Mouse (Mus musculus) hindbrain, embryonic 13.5 days (tissue): ENCODE results near the gene Olfr1434. TPM values are rescaled to one million over a fixed set of nuclear protein-coding genes. Genes with fewer than 3 reads are reported as not detected.
"Not testable (repeated sequence)": the region's sequence is repeated elsewhere in the genome, so short reads cannot be mapped to it uniquely, and the experiment has no call there.

Source experiments
- ATAC-seq: fragments of 200-750 bp; cut with Nextera tagmentation; 2 replicates; pipeline ENCODE4 v1.8.0; 2017; ENCODE audit warnings: moderate TSS enrichment; ENCODE audit not compliant: low FRiP score
- H3K27ac ChIP-seq: fragments of 300-500 bp; sonication (generic); 2 replicates; pipeline ENCODE4 v1.5.1; 2015; ENCODE audit warnings: inconsistent platforms, mild to moderate bottlenecking, moderate library complexity
- H3K27me3 ChIP-seq: fragments of 300-500 bp; sonication (generic); 2 replicates; pipeline ENCODE4 v1.6.1; 2015; ENCODE audit warnings: mild to moderate bottlenecking, inconsistent platforms
- H3K36me3 ChIP-seq: fragments of 300-500 bp; sonication (generic); 2 replicates; pipeline ENCODE4 v1.6.1; 2015; ENCODE audit warnings: mild to moderate bottlenecking, inconsistent platforms
- H3K4me1 ChIP-seq: fragments of 300-500 bp; sonication (generic); replicated peaks from 2 replicates; pipeline ENCODE4 v1.6.1; 2015; ENCODE audit warnings: inconsistent platforms
- H3K4me2 ChIP-seq: fragments of 300-500 bp; sonication (generic); 2 replicates; pipeline ENCODE4 v1.6.1; 2015; ENCODE audit warnings: inconsistent platforms, mild to moderate bottlenecking, moderate library complexity
- H3K4me3 ChIP-seq: fragments of 300-500 bp; sonication (generic); 2 replicates; pipeline ENCODE4 v1.5.1; 2015; ENCODE audit warnings: mild to moderate bottlenecking, inconsistent platforms
- H3K9ac ChIP-seq: fragments of 300-500 bp; sonication (generic); 2 replicates; pipeline ENCODE4 v1.6.1; 2015; ENCODE audit warnings: mild to moderate bottlenecking, inconsistent platforms
- H3K9me3 ChIP-seq: fragments of 300-500 bp; sonication (generic); 2 replicates; pipeline ENCODE4 v1.6.1; 2016; ENCODE audit warnings: inconsistent platforms
- WGBS: fragments of 180-500 bp; shearing (Covaris S2); methylation state at CpG from one replicate; pipeline ENCODE4 v1.1.7; 2015; 5-methylcytosine and 5-hydroxymethylcytosine counted together
- polyA plus RNA-seq: library from polyadenylated mRNA; unstranded; fragments of >200 nt; fragmentation: Nextera tagmentation; extraction: Ambion mirVana; gene quantifications from 2 replicates; pipeline ENCODE4 v1.2.1, GENCODE M21; 2015

Gene Olfr1434
- not detected in 2 replicates for polyA plus RNA-seq

GRCm38 (mm10) chr19:12279554-12279953 lies at the start of gene Olfr1434:
TSS of gene Olfr1434 (plus strand) at chr19:12279854.
- Histone ChIP-seq H3K4me2 (no peak within 1 kb of the TSS), H3K36me3 (no peaks in the 10 kb centered on the region), H3K9me3 (no peaks in the 10 kb centered on the region), H3K27me3 (no peaks in the 10 kb centered on the region), H3K4me1 (no peaks in the 10 kb centered on the region), H3K9ac (no peak within 1 kb of the TSS), H3K4me3 (no peak within 1 kb of the TSS), H3K27ac (no peak within 1 kb of the TSS)
- no peak for ATAC-seq
- 86% methylated on average over 2 of the region's 2 CpGs for WGBS

- ATAC-seq, H3K4me3 ChIP-seq, H3K9me3 ChIP-seq, H3K4me2 ChIP-seq, H3K27me3 ChIP-seq, H3K4me1 ChIP-seq, H3K9ac ChIP-seq, H3K27ac ChIP-seq, H3K36me3 ChIP-seq: not testable (repeated sequence)
Observed at GRCm38 (mm10) chr19:12232496-12232895, 47.2 kb upstream of the Olfr1434 start, which contains the start of gene Olfr1432. TSS of gene Olfr1432 (minus strand) at chr19:12232596.

GRCm38 (mm10) chr19:12241559-12241958 lies 38.1 kb upstream of the Olfr1434 start, which contains the start of gene Olfr262:
TSS of gene Olfr262 (minus strand) at chr19:12241659.
- Histone ChIP-seq H3K36me3 (no peaks in the 10 kb centered on the region), H3K4me2 (no peak within 1 kb of the TSS), H3K4me3 (no peak within 1 kb of the TSS), H3K9me3 (no peaks in the 10 kb centered on the region), H3K4me1 (no peaks in the 10 kb centered on the region), H3K9ac (no peak within 1 kb of the TSS), H3K27me3 (no peaks in the 10 kb centered on the region), H3K27ac (no peak within 1 kb of the TSS)
- 73% methylated on average over 1 of the region's 1 CpGs for WGBS
- ATAC-seq = no peak

- Histone ChIP-seq H3K27me3 (no peaks in the 10 kb centered on the region), H3K4me3 (no peak within 1 kb of the TSS), H3K4me2 (no peak within 1 kb of the TSS), H3K9me3 (no peaks in the 10 kb centered on the region), H3K36me3 (no peaks in the 10 kb centered on the region), H3K27ac (no peak within 1 kb of the TSS), H3K9ac (no peak within 1 kb of the TSS), H3K4me1 (no peaks in the 10 kb centered on the region)
- ATAC-seq = no peak
- WGBS = 74% methylated on average over 1 of the region's 1 CpGs
Observed at GRCm38 (mm10) chr19:12260732-12261131, 18.9 kb upstream of the Olfr1434 start, which contains the start of gene Olfr235. TSS of gene Olfr235 (plus strand) at chr19:12261032.

- Histone ChIP-seq H3K9ac (no peak overlapping the region), H3K27ac (no peak overlapping the region), H3K27me3 (no peaks in the 10 kb centered on the region), H3K9me3 (no peaks in the 10 kb centered on the region), H3K36me3 (no peaks in the 10 kb centered on the region), H3K4me3 (no peak overlapping the region), H3K4me1 (no peaks in the 10 kb centered on the region), H3K4me2 (no peak overlapping the region)
- ATAC-seq = no peak
Observed at GRCm38 (mm10) chr19:12292979-12293378, 13.3 kb downstream of the Olfr1434 start.

GRCm38 (mm10) chr19:12299030-12299429 lies 19.4 kb downstream of the Olfr1434 start, which contains the start of gene Olfr1436:
TSS of gene Olfr1436 (minus strand) at chr19:12299130.
- H3K9ac ChIP-seq, H3K27ac ChIP-seq, ATAC-seq, H3K27me3 ChIP-seq, H3K4me3 ChIP-seq, H3K4me2 ChIP-seq, H3K9me3 ChIP-seq, H3K4me1 ChIP-seq, H3K36me3 ChIP-seq: not testable (repeated sequence)
- 75% methylated on average over 1 of the region's 1 CpGs for WGBS

- Histone ChIP-seq H3K9ac (no peak within 1 kb of the TSS), H3K27ac (no peak within 1 kb of the TSS), H3K4me3 (no peak within 1 kb of the TSS), H3K4me1 (no peaks in the 10 kb centered on the region), H3K4me2 (no peak within 1 kb of the TSS), H3K36me3 (no peaks in the 10 kb centered on the region), H3K9me3 (no peaks in the 10 kb centered on the region), H3K27me3 (no peaks in the 10 kb centered on the region)
- ATAC-seq = no peak
- 91% methylated on average over 2 of the region's 2 CpGs for WGBS
Observed at GRCm38 (mm10) chr19:12325001-12325400, 45.3 kb downstream of the Olfr1434 start, which contains the start of gene Olfr1437. TSS of gene Olfr1437 (minus strand) at chr19:12325101.

Other genes starting within 250 kb of the Olfr1434 start
- not detected in 2 replicates for gene Olfr1423, start 238.5 kb upstream of the Olfr1434 start, polyA plus RNA-seq
- not detected in 2 replicates for gene Olfr1424, start 217.2 kb upstream of the Olfr1434 start, polyA plus RNA-seq
- not detected in 2 replicates for gene Olfr1425, start 202.1 kb upstream of the Olfr1434 start, polyA plus RNA-seq
- not detected in 2 replicates for gene Olfr1426, start 187.8 kb upstream of the Olfr1434 start, polyA plus RNA-seq
- not detected in 2 replicates for gene Olfr1427, start 176.5 kb upstream of the Olfr1434 start, polyA plus RNA-seq
- not detected in 2 replicates for gene Olfr1428, start 164.0 kb upstream of the Olfr1434 start, polyA plus RNA-seq
- gene Olfr76, start 156.7 kb upstream of the Olfr1434 start, polyA plus RNA-seq = not detected in 2 replicates
- not detected in 2 replicates for gene Olfr1555-ps1, start 109.7 kb upstream of the Olfr1434 start, polyA plus RNA-seq
- not detected in 2 replicates for gene Olfr1431, start 79.2 kb upstream of the Olfr1434 start, polyA plus RNA-seq
- gene Olfr1432, start 47.3 kb upstream of the Olfr1434 start, polyA plus RNA-seq = not detected in 2 replicates
- gene Olfr262, start 38.2 kb upstream of the Olfr1434 start, polyA plus RNA-seq = not detected in 2 replicates
- gene Olfr235, start 18.8 kb upstream of the Olfr1434 start, polyA plus RNA-seq = not detected in 2 replicates
- not detected in 2 replicates for gene Olfr1436, start 19.3 kb downstream of the Olfr1434 start, polyA plus RNA-seq
- not detected in 2 replicates for gene Olfr1437, start 45.2 kb downstream of the Olfr1434 start, polyA plus RNA-seq
- gene Olfr1438-ps1, start 56.1 kb downstream of the Olfr1434 start, polyA plus RNA-seq = not detected in 2 replicates
- not detected in 2 replicates for gene Olfr1440, start 107.4 kb downstream of the Olfr1434 start, polyA plus RNA-seq
- not detected in 2 replicates for gene Olfr1441, start 137.6 kb downstream of the Olfr1434 start, polyA plus RNA-seq
- gene Pfpl, start 148.1 kb downstream of the Olfr1434 start, polyA plus RNA-seq = not detected in 2 replicates
- gene Mpeg1, start 180.9 kb downstream of the Olfr1434 start, polyA plus RNA-seq = 0.47 and 0.78 TPM in 2 replicates
- 34.8 and 36.8 TPM in 2 replicates for gene Dtx4, start 221.6 kb downstream of the Olfr1434 start, polyA plus RNA-seq